Mouse (Mus musculus): Measurements from ENCODE around the gene Rps24.

Gene Rps24

GRCm38 (mm10) chr14:24510679-24511078 lies 23.8 kb downstream of the Rps24 start:
- no peak for DNase-seq (ENCODE audit: low read depth, low spot score)

GRCm38 (mm10) chr14:24512527-24513161 lies 25.7 kb downstream of the Rps24 start:
- DNase-seq (ENCODE audit: low read depth, low spot score) = no peak

- no peak for DNase-seq (ENCODE audit: low read depth, low spot score)
These were observed 34.7 kb downstream of the Rps24 start for GRCm38 (mm10) chr14:24521597-24521996.

- no peak for DNase-seq (ENCODE audit: low read depth, low spot score)
These were observed 38.2 kb downstream of the Rps24 start for GRCm38 (mm10) chr14:24525137-24525536.

GRCm38 (mm10) chr14:24525677-24526415 lies 38.9 kb downstream of the Rps24 start:
- DNase-seq (ENCODE audit: low read depth, low spot score) = no peak

- DNase-seq (ENCODE audit: low read depth, low spot score) = no peak
These were observed 39.5 kb downstream of the Rps24 start for GRCm38 (mm10) chr14:24526440-24526839.

GRCm38 (mm10) chr14:24530228-24530627 lies 43.3 kb downstream of the Rps24 start:
- DNase-seq (ENCODE audit: low read depth, low spot score) = peak; percentile 17

GRCm38 (mm10) chr14:24534865-24535545 lies 48.1 kb downstream of the Rps24 start:
- peak; percentile 46 for DNase-seq (ENCODE audit: low read depth, low spot score)

GRCm38 (mm10) chr14:24542901-24543300 lies 56.0 kb downstream of the Rps24 start:
- no peak for DNase-seq (ENCODE audit: low read depth, low spot score)

- DNase-seq (ENCODE audit: low read depth, low spot score) = no peak
These were observed 57.1 kb downstream of the Rps24 start for GRCm38 (mm10) chr14:24544057-24544456.

Measured in retina, postnatal 7 days (tissue).